Mouse (Mus musculus): ENCODE measurements at regions not wholly inside any gene's neighbourhood (a gene's known extent, or its start where the extent isn't known, plus 50 kb on each side); places are given as distances from the start of the nearest gene placed in this dataset.
"Not testable (repeated sequence)": the region's sequence is repeated elsewhere in the genome, so short reads cannot be mapped to it uniquely, and the experiment has no call there.

DNA sequence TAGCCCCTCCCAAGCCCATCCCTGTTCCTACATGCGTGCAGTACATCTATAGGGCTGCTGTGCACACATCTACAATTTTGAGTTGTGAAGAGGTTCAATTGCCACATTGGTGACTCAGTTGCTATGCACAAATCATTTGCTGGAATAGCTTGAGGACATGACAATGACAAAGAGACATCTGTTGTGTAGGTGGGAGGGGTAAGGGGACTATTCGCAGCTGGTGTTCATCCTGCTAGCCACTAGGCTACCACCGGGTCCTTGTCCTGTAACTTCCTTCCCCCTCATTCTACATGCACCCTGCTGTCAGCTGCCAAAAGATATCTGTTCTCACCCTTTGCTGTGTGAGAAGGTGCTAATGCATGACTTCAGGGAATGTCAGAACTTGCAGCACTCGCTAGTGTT lies 1117.7 kb upstream of the Arrdc3 start:
- no peaks in the 10 kb centered on the region for H3K9me3 ChIP-seq (ENCODE audit: control insufficient read depth, low read length)
- ATAC-seq (ENCODE audit: low FRiP score, low read depth) (no peak), DNase-seq (ENCODE audit: low spot score) (no peak)
- H3K4me2 ChIP-seq (replicated peaks; ENCODE audit: low read depth, low read length, severe bottlenecking): no peak overlapping the region
- TF ChIP-seq POLR2A (IDR thresholded peaks at IDR 0.05; ENCODE audit: borderline replicate concordance, extremely low read depth, insufficient read depth, insufficient read length): no peak
- no peak overlapping the region for H3K27ac ChIP-seq (replicated peaks; ENCODE audit: low read depth, low read length)
- H3K9ac ChIP-seq (ENCODE audit: low read depth, low read length, severe bottlenecking): no peak overlapping the region
- WGBS: 8% methylated on average over 4 of the region's 4 CpGs
- no peak overlapping the region for H3K4me3 ChIP-seq (replicated peaks; ENCODE audit: low read length)
- no peaks in the 10 kb centered on the region for H3K27me3 ChIP-seq (ENCODE audit: control insufficient read depth, insufficient read depth, low read length)
- H3K4me1 ChIP-seq (ENCODE audit: control insufficient read depth, insufficient read depth, low read length): no peaks in the 10 kb centered on the region
- H3K36me3 ChIP-seq (ENCODE audit: control insufficient read depth, insufficient read depth, low read length): no peaks in the 10 kb centered on the region

DNA sequence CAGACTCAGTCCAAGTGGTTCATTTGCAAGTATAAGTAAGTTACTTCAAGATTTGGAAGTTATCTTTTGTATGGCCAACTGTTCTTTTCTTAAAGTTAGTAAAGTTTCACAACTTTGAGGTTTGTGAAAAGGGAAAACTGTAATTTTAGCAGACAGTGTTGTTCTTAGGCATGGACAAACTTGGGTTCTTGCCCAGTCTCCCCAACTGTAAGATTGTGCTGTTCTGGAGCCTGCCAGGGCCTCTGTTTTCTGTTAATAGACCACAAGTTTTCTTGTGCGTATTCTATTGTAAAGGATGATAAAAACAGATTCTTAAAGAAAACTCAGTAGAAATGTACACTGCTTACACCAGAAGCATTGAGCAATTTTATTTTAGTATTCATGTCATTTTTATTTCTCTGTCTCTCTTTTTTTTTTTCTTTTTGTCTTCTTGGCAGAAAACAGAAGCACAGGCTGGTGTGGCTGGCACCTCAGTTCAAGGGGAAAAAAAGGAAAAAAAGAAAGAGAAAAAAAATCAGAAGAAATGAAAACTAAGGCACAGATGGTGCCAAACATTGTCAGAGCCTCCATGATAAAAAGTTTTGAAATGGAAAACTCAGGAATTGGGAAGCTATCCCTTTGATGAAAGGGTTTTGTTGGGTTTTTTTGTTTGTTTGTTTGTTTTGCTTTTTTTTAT lies 1098.1 kb upstream of the Arrdc3 start:
- no peak overlapping the region for H3K4me2 ChIP-seq (replicated peaks; ENCODE audit: low read depth, low read length, severe bottlenecking)
- H3K4me3 ChIP-seq (replicated peaks; ENCODE audit: low read length): no peak overlapping the region
- no peaks in the 10 kb centered on the region for H3K4me1 ChIP-seq (ENCODE audit: control insufficient read depth, insufficient read depth, low read length)
- WGBS: 79% methylated on average over 1 of the region's 1 CpGs
- no peak overlapping the region for H3K9ac ChIP-seq (ENCODE audit: low read depth, low read length, severe bottlenecking)
- no peak overlapping the region for H3K27ac ChIP-seq (replicated peaks; ENCODE audit: low read depth, low read length)
- no peak for ATAC-seq (ENCODE audit: low FRiP score, low read depth)
- DNase-seq (ENCODE audit: low spot score): peak; percentile 25
- no peaks in the 10 kb centered on the region for H3K9me3 ChIP-seq (ENCODE audit: control insufficient read depth, low read length)
- no peak for TF ChIP-seq POLR2A (IDR thresholded peaks at IDR 0.05; ENCODE audit: borderline replicate concordance, extremely low read depth, insufficient read depth, insufficient read length)
- no peaks in the 10 kb centered on the region for H3K27me3 ChIP-seq (ENCODE audit: control insufficient read depth, insufficient read depth, low read length)
- no peaks in the 10 kb centered on the region for H3K36me3 ChIP-seq (ENCODE audit: control insufficient read depth, insufficient read depth, low read length)

DNA sequence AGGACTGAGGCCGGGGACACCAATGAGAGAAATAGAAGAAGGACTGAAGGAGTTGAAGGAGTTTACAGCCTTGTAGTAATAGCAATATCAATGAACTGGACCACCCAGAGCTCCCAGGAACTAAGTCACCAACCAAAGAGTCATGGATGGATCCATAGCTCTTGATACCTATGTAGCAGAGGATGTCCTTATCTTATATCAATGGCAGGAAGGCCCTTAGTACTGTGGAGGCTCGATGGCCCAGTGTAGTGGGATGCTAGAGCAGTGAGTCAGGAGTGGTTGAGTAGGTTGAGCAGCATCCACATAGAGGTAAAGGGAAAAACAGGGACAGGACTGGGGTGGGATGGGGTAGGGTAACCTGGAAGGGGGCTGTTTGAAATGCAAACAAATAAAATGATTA lies 1081.6 kb upstream of the Arrdc3 start:
- TF ChIP-seq POLR2A (IDR thresholded peaks at IDR 0.05; ENCODE audit: borderline replicate concordance, extremely low read depth, insufficient read depth, insufficient read length): no peak
- no peak overlapping the region for H3K4me2 ChIP-seq (replicated peaks; ENCODE audit: low read depth, low read length, severe bottlenecking)
- WGBS: 81% methylated on average over 2 of the region's 2 CpGs
- H3K27ac ChIP-seq (replicated peaks; ENCODE audit: low read depth, low read length): no peak overlapping the region
- no peaks in the 10 kb centered on the region for H3K9me3 ChIP-seq (ENCODE audit: control insufficient read depth, low read length)
- no peak overlapping the region for H3K9ac ChIP-seq (ENCODE audit: low read depth, low read length, severe bottlenecking)
- ATAC-seq (ENCODE audit: low FRiP score, low read depth) (no peak), DNase-seq (ENCODE audit: low spot score) (no peak)
- H3K4me3 ChIP-seq (replicated peaks; ENCODE audit: low read length): no peak overlapping the region
- no peaks in the 10 kb centered on the region for H3K27me3 ChIP-seq (ENCODE audit: control insufficient read depth, insufficient read depth, low read length)
- H3K4me1 ChIP-seq (ENCODE audit: control insufficient read depth, insufficient read depth, low read length): no peaks in the 10 kb centered on the region
- no peaks in the 10 kb centered on the region for H3K36me3 ChIP-seq (ENCODE audit: control insufficient read depth, insufficient read depth, low read length)

DNA sequence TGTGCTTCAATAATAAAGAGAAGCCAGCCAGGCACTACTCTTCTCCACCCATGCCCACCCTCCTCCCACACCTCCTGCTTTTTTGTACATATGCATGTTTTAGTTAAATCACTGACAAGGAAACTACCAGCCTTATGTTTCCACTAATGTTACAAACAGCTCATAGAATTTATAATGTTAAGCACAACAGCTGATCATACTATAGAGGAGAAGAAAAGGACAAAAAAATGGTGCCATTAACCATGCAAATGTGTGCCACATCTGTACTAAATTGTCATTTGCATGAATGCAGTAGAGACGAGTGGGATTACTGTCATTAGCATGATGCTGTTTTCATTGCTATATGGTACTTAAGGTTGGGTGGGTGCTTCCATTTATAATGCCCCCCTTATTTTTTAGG lies 1047.6 kb upstream of the Arrdc3 start:
- no peak overlapping the region for H3K9ac ChIP-seq (ENCODE audit: low read depth, low read length, severe bottlenecking)
- H3K36me3 ChIP-seq (ENCODE audit: control insufficient read depth, insufficient read depth, low read length): no peaks in the 10 kb centered on the region
- 63% methylated on average over 1 of the region's 1 CpGs for WGBS
- H3K9me3 ChIP-seq (ENCODE audit: control insufficient read depth, low read length): no peaks in the 10 kb centered on the region
- TF ChIP-seq POLR2A (IDR thresholded peaks at IDR 0.05; ENCODE audit: borderline replicate concordance, extremely low read depth, insufficient read depth, insufficient read length): no peak
- no peak overlapping the region for H3K4me2 ChIP-seq (replicated peaks; ENCODE audit: low read depth, low read length, severe bottlenecking)
- no peaks in the 10 kb centered on the region for H3K4me1 ChIP-seq (ENCODE audit: control insufficient read depth, insufficient read depth, low read length)
- ATAC-seq (ENCODE audit: low FRiP score, low read depth) (no peak), DNase-seq (ENCODE audit: low spot score) (no peak)
- no peak overlapping the region for H3K4me3 ChIP-seq (replicated peaks; ENCODE audit: low read length)
- H3K27ac ChIP-seq (replicated peaks; ENCODE audit: low read depth, low read length): no peak overlapping the region
- H3K27me3 ChIP-seq (ENCODE audit: control insufficient read depth, insufficient read depth, low read length): no peaks in the 10 kb centered on the region

DNA sequence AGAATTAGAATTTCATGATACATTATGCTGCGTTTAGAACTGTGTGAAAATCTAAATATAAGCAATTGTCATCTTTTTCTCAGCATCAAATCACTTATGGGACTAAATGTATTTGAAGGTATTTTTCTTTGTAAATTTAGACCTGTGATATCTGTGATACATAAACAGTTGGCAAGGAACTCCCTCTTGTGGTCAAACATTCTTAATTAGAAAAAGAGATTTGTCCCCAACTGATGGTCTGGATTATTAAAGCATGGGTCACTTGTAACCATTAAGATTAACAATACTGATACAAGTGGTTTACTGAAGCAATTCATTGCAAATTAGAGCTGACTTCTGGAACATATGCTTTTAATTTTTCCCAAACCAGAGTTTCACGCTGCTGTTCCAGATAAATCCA lies 1038.4 kb upstream of the Arrdc3 start:
- H3K4me2 ChIP-seq (replicated peaks; ENCODE audit: low read depth, low read length, severe bottlenecking): no peak overlapping the region
- TF ChIP-seq POLR2A (IDR thresholded peaks at IDR 0.05; ENCODE audit: borderline replicate concordance, extremely low read depth, insufficient read depth, insufficient read length): no peak
- H3K4me3 ChIP-seq (replicated peaks; ENCODE audit: low read length): no peak overlapping the region
- DNase-seq (ENCODE audit: low spot score) (peak; percentile 5), ATAC-seq (ENCODE audit: low FRiP score, low read depth) (no peak)
- no peaks in the 10 kb centered on the region for H3K4me1 ChIP-seq (ENCODE audit: control insufficient read depth, insufficient read depth, low read length)
- H3K36me3 ChIP-seq (ENCODE audit: control insufficient read depth, insufficient read depth, low read length): no peaks in the 10 kb centered on the region
- H3K27ac ChIP-seq (replicated peaks; ENCODE audit: low read depth, low read length): no peak overlapping the region
- WGBS: 31% methylated on average over 2 of the region's 2 CpGs
- no peaks in the 10 kb centered on the region for H3K27me3 ChIP-seq (ENCODE audit: control insufficient read depth, insufficient read depth, low read length)
- no peak overlapping the region for H3K9ac ChIP-seq (ENCODE audit: low read depth, low read length, severe bottlenecking)
- H3K9me3 ChIP-seq (ENCODE audit: control insufficient read depth, low read length): no peaks in the 10 kb centered on the region

DNA sequence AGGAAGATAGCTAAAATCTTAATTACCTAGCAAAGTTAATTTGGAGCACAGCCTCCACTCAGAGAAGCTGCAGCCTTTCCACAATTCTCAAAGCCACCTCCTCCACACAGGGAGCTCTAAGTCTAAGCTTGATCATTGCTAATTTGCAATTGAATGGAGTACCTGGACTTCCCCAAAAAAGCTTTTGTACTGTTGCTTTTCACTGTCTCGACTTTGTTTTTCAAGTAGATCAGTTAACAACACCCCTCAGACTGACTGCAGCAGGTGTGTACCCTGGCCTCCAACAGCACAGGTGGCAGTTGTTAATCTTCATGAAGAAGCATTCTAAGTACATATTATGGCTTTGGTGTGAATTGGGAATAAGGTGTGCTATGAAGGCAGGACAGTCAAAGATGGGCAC lies 1015.7 kb upstream of the Arrdc3 start:
- not testable (repeated sequence) for H3K36me3 ChIP-seq (ENCODE audit: control insufficient read depth, insufficient read depth, low read length); ATAC-seq (ENCODE audit: low FRiP score, low read depth); H3K4me1 ChIP-seq (ENCODE audit: control insufficient read depth, insufficient read depth, low read length); H3K27ac ChIP-seq (replicated peaks; ENCODE audit: low read depth, low read length); H3K4me2 ChIP-seq (replicated peaks; ENCODE audit: low read depth, low read length, severe bottlenecking); H3K9me3 ChIP-seq (ENCODE audit: control insufficient read depth, low read length); H3K27me3 ChIP-seq (ENCODE audit: control insufficient read depth, insufficient read depth, low read length); H3K4me3 ChIP-seq (replicated peaks; ENCODE audit: low read length); H3K9ac ChIP-seq (ENCODE audit: low read depth, low read length, severe bottlenecking); DNase-seq (ENCODE audit: low spot score)
- WGBS: 79% methylated on average over 1 of the region's 1 CpGs
